Mouse (Mus musculus) liver, embryonic 13.5 days (tissue): ENCODE results near the gene Pop4. TPM values are rescaled to one million over a fixed set of nuclear protein-coding genes. Genes with fewer than 3 reads are reported as not detected.
"Not testable (repeated sequence)": the region's sequence is repeated elsewhere in the genome, so short reads cannot be mapped to it uniquely, and the experiment has no call there.

Experiments used
- ATAC-seq: fragments of 200-750 bp; cut with Nextera tagmentation; 2 replicates; pipeline ENCODE4 v1.8.0; 2017; ENCODE audit warnings: low read depth, mild to moderate bottlenecking, moderate number of reproducible peaks, moderate library complexity
- DNase-seq: peaks from one replicate; pipeline ENCODE4 v3.0.0; 2022
- H3K27ac ChIP-seq: fragments of 300-500 bp; sonication (generic); 2 replicates; pipeline ENCODE4 v1.5.1; 2015; ENCODE audit warnings: moderate library complexity, mild to moderate bottlenecking, inconsistent platforms
- H3K27me3 ChIP-seq: fragments of 300-500 bp; sonication (generic); 2 replicates; pipeline ENCODE4 v1.6.1; 2015; ENCODE audit warnings: mild to moderate bottlenecking, inconsistent platforms
- H3K36me3 ChIP-seq: fragments of 300-500 bp; sonication (generic); 2 replicates; pipeline ENCODE4 v1.6.1; 2015; ENCODE audit warnings: mild to moderate bottlenecking, inconsistent platforms
- H3K4me1 ChIP-seq: fragments of 300-500 bp; sonication (generic); replicated peaks from 2 replicates; pipeline ENCODE4 v1.6.1; 2015; ENCODE audit warnings: inconsistent platforms
- H3K4me2 ChIP-seq: fragments of 300-500 bp; sonication (generic); 2 replicates; pipeline ENCODE4 v1.6.1; 2015; ENCODE audit warnings: inconsistent platforms, mild to moderate bottlenecking, moderate library complexity
- H3K4me3 ChIP-seq: fragments of 300-500 bp; sonication (generic); replicated peaks from 2 replicates; pipeline ENCODE4 v1.5.1; 2015; ENCODE audit warnings: mild to moderate bottlenecking, inconsistent platforms
- H3K9ac ChIP-seq: fragments of 300-500 bp; sonication (generic); 2 replicates; pipeline ENCODE4 v1.6.1; 2015; ENCODE audit warnings: mild to moderate bottlenecking, inconsistent platforms
- H3K9me3 ChIP-seq: fragments of 300-500 bp; sonication (generic); replicated peaks from 2 replicates; pipeline ENCODE4 v1.6.1; 2016; ENCODE audit warnings: inconsistent platforms
- WGBS: fragments of 180-500 bp; shearing (Covaris S2); methylation state at CpG from one replicate; pipeline ENCODE4 v1.1.7; 2015; ENCODE audit not compliant: insufficient replicate concordance; 5-methylcytosine and 5-hydroxymethylcytosine counted together
- polyA plus RNA-seq: library from polyadenylated mRNA; unstranded; fragments of >200 nt; fragmentation: Nextera tagmentation; extraction: Ambion mirVana; gene quantifications from 2 replicates; pipeline ENCODE4 v1.2.1, GENCODE M21; 2015

Pop4 gene
- polyA plus RNA-seq, result 19.7 and 21.5 TPM in 2 replicates

DNA sequence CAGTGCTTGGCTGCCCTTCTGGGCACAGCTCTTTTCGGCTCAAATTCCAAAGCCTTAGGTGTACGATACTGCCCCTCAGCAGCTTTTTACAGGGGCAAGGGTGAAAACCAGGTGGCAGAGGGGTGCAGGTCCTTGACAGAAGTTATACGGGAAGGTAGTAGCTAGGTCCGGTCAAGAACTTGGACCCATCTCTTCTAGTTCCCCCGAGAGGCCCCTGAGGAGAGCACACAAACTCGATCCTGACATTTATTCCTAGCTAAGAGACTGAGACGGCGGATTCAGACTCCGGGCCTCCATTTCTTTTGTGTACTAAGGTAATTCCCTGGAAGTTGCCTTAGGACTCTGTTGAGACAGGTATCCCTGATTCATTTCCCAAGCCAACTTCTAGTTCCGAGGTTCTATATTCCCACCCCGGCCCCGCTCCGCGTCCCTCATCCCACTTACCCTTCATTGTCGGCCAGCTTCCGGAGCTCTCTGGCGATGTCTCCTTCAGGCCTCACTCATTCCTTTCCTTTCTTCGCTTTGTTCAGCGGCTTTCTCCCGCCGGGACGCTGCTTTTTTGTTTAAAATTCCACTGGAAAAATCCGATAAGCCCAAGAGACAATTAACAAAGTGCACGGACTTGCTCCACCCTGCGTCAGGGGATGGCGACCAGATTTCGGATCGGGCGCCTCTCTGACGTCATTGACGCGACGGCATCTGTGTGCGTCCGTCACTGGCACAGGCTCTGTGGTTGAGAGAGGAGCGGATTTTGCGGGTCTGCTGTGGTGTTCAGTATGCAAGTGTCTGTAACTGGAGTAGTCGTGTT is at the start of gene Pop4:
Gene Pop4, minus strand, starts transcription at position 721 of the 808 bp plus-strand sequence.
- WGBS, result under 1% methylated on average over 38 of the region's 38 CpGs
- H3K9ac ChIP-seq, result peak within 1 kb of the TSS; percentile 74
- H3K36me3 ChIP-seq, result peaks cover 21% of the 10 kb centered on the region
- no peaks in the 10 kb centered on the region for H3K27me3 ChIP-seq
- peak within 1 kb of the TSS; percentile 85 for H3K4me2 ChIP-seq
- no peaks in the 10 kb centered on the region for H3K9me3 ChIP-seq
- peak within 1 kb of the TSS; percentile 11 for H3K27ac ChIP-seq
- ATAC-seq (peak; percentile 92), DNase-seq (peak; percentile 77)
- peak within 1 kb of the TSS; percentile 72 for H3K4me3 ChIP-seq
- H3K4me1 ChIP-seq, result peaks cover 15% of the 10 kb centered on the region

DNA sequence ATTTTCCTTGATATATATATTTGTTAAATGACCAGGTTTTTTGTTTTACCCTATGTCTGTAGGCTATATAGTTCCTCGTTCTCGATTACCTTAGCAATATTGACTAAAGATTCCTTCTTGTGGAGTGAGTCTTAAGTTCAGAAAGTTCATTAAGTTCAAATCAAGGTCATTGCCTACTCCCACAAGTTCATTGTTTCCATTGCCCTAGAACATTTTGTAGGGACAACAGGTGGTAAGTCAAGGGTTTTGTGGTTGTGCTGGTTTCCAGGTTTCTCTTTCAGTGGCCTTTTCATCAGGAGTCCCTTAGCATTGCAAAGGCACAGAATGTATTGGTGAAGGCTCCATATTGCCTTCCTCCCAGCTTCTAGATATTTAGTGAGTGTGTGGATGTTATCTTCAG is 49.4 kb upstream of the Pop4 start:
- Histone ChIP-seq H3K27me3 (no peaks in the 10 kb centered on the region), H3K27ac (no peak overlapping the region), H3K36me3 (no peaks in the 10 kb centered on the region), H3K4me3 (no peak overlapping the region), H3K4me1 (no peaks in the 10 kb centered on the region), H3K4me2 (no peak overlapping the region), H3K9me3 (no peaks in the 10 kb centered on the region), H3K9ac (no peak overlapping the region)
- ATAC-seq (no peak), DNase-seq (no peak)
- 58% methylated on average over 2 of the region's 2 CpGs for WGBS

DNA sequence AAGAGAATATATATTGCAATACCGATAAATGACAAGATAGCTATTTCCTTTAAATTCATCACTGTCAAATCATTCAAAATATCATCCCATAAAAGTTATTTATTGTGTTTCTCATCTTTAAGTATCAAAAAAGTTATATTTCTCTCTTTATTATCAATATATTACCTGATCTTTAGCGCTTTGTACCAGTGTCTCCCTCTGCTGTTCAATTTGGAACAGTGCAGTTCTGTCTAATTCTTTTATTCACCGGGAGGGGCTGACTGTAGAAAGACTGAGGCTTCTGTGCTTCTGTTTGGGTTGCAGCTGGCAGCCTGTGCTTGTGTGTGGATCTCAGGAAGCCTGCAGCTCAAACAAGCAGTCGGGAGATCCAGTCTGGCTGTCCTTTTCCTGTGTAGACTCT is 11.0 kb upstream of the Pop4 start:
- WGBS, result 17% methylated on average over 4 of the region's 4 CpGs
- not testable (repeated sequence) for H3K9me3 ChIP-seq

DNA sequence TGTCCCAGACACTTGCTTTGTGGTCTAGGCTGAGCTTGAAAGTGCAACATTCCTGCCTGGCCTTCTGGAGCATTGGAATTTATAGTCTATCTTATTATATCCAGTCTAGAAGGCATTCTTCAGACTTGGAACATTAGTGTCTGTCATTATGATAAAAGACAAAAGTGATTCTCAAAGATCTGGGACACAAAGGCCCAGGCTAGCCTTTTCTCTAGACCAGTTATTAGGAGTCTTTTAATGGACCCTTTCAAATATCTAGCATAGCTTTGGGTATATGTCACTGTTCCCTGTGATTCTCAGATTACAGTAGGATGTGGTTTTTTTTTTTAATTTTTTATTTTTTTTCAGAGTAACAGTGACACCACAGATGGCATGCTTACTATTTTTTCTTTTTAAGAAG is 1.3 kb upstream of the Pop4 start:
- no peak for ATAC-seq
- 0 out of 2 replicates have a peak, but pooled peaks cover 4% of the 10 kb centered on the region for H3K36me3 ChIP-seq

More for the DNA sequence above, 11.0 kb upstream of the Pop4 start:
- DNase-seq, H3K27me3 ChIP-seq, H3K36me3 ChIP-seq, H3K9ac ChIP-seq, ATAC-seq, H3K27ac ChIP-seq, H3K4me2 ChIP-seq, H3K4me1 ChIP-seq, H3K4me3 ChIP-seq: not testable (repeated sequence)

DNA sequence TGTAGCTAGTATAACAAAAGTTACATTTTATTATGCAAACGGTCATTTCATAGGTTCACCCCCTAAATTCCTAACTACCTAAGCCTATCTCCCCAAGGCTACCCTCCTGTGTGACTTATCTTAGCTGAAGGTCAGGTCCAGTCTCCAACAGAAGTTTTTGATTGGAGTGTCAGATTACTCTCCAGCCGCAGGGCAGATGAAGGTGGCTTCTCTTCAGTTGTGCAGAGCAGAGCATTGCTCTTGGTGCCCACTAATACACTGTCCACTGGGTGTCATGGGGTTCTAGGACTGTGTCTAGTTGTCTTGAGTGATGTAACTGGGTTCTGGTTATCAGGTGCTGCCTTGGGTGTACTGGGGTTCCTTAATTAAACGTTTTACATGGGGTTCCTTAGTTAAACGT is 636 bp upstream of the Pop4 start:
- peak; percentile 30; the same call in 1 of the 2 replicates for ATAC-seq
- peak; percentile 6 for DNase-seq

More for the DNA sequence above, 1.3 kb upstream of the Pop4 start:
- Histone ChIP-seq H3K9me3 (no peaks in the 10 kb centered on the region), H3K4me1 (peaks cover 15% of the 10 kb centered on the region), H3K4me2 (no peak overlapping the region), H3K27me3 (no peaks in the 10 kb centered on the region), H3K27ac (no peak overlapping the region), H3K4me3 (no peak overlapping the region), H3K9ac (no peak overlapping the region)
- DNase-seq, result no peak

DNA sequence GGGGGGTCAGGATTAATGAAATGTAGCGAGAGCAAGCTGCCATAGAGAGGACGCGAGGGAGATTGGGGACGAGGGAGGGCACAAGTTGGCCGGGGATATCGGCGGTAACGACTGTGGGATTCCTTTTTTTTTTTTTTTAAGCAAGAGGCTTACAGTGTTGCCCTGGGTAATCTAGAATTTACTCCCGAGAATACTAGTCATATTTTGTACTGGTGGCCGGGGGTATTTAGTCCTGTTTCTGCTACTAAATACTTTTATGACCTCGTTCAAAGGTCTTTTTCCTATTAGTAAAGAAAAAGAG is 238 bp upstream of the Pop4 start:
- H3K9me3 ChIP-seq, result no peaks in the 10 kb centered on the region
- H3K4me2 ChIP-seq, result peak overlapping the region; percentile 85
- H3K27me3 ChIP-seq, result no peaks in the 10 kb centered on the region
- no peak overlapping the region for H3K27ac ChIP-seq
- H3K4me3 ChIP-seq, result peak overlapping the region; percentile 72
- H3K9ac ChIP-seq, result peak overlapping the region; percentile 74
- WGBS, result 0% methylated on average over 11 of the region's 11 CpGs
- ATAC-seq, result peak; percentile 60
- H3K36me3 ChIP-seq, result peaks cover 15% of the 10 kb centered on the region
- peaks cover 15% of the 10 kb centered on the region for H3K4me1 ChIP-seq
- no peak for DNase-seq

More for the DNA sequence above, 636 bp upstream of the Pop4 start:
- Histone ChIP-seq H3K9me3 (no peaks in the 10 kb centered on the region), H3K9ac (peak overlapping the region; percentile 74), H3K4me2 (peak overlapping the region; percentile 85), H3K4me3 (peak overlapping the region; percentile 72), H3K36me3 (peaks cover 11% of the 10 kb centered on the region; the same call in 1 of the 2 replicates), H3K27ac (no peak overlapping the region), H3K27me3 (no peaks in the 10 kb centered on the region), H3K4me1 (peaks cover 15% of the 10 kb centered on the region)
- 4% methylated on average over 4 of the region's 4 CpGs for WGBS

DNA sequence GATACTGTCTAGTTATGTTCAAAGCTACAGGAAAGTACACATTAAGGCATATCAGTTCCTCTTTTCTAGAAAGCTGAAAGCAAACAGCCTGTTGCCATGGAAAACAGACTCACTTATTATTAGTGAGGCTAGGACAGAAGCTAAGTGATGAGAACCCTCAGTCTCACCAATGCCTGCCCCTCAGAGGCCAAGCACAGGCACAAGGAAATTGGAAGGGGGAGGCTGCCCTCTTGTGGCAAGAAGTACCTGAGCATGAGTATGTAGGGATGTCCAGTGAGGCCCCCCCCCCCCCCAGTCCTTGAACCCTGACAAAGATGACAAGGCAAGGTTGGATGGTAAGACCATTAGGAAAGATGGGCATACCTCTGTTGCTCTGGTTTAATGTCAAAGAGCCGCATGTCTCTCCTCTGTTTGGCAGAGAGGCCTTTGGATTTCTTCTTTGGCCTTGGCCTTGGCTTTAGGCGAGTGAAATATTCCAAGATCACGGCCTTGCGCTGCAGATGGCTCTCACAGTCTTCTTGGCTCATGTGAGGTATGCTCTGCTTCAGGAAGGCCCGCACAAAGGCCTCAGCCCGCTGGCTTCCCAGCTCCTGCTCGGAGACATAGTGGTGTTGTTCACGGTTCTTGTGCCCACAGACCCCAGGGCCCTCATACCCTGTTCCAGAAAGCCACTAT is 4.1 kb downstream of the Pop4 start:
- H3K9ac ChIP-seq, result no peak overlapping the region
- 77% methylated on average over 8 of the region's 8 CpGs for WGBS
- no peaks in the 10 kb centered on the region for H3K27me3 ChIP-seq
- peaks cover 15% of the 10 kb centered on the region for H3K4me1 ChIP-seq
- ATAC-seq (no peak), DNase-seq (no peak)
- H3K4me2 ChIP-seq, result no peak overlapping the region
- peaks cover 57% of the 10 kb centered on the region for H3K36me3 ChIP-seq
- no peaks in the 10 kb centered on the region for H3K9me3 ChIP-seq
- no peak overlapping the region for H3K27ac ChIP-seq
- H3K4me3 ChIP-seq, result no peak overlapping the region

DNA sequence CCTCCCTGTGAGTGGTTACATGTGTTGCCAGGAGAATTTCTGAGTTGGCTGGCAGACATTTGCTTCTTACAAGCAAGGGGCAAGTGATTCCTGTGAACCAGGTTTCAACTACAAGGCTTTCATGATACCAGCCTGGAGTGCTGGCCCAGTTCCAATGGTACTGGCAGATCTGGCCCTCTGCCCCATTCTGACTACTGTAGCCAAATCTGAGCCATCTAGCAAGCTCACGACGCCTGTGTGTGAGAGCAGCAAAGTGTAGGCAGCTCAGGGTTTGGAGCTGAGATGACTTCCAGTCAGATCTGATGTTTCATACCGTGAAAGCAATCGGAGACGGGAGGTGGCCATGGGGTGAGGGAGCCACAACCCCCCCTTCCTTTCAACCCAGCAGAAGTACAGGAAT is 8.8 kb downstream of the Pop4 start:
- 74% methylated on average over 5 of the region's 5 CpGs for WGBS
- Histone ChIP-seq H3K4me2 (no peak overlapping the region), H3K9ac (no peak overlapping the region), H3K4me3 (no peak overlapping the region), H3K9me3 (no peaks in the 10 kb centered on the region), H3K27ac (no peak overlapping the region), H3K4me1 (no peaks in the 10 kb centered on the region), H3K36me3 (peaks cover 54% of the 10 kb centered on the region), H3K27me3 (no peaks in the 10 kb centered on the region)
- ATAC-seq (no peak), DNase-seq (no peak)

DNA sequence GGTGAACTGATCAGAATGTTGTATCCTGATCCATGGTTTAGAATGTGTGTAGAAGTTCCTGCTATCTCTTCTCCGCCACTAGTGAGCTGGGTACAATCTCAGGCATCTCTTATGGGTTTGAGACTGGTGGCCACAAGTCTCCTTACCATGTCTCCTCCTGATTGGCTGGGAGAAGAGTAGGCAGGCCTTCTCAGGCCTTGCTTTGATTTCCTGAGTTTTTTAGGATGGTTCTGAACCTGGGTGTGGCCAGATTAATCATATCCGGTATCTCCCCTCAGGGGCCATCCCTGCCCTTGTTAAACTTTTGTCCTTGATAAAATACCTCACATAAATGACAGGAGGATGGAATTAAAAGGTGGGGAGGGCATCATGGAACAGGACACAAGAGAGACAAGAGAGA is 11.6 kb downstream of the Pop4 start:
- no peak overlapping the region for H3K4me2 ChIP-seq
- no peaks in the 10 kb centered on the region for H3K27me3 ChIP-seq
- no peak overlapping the region for H3K27ac ChIP-seq
- no peak overlapping the region for H3K9ac ChIP-seq
- no peaks in the 10 kb centered on the region; the same call in 1 of the 2 replicates for H3K4me1 ChIP-seq
- H3K9me3 ChIP-seq, result no peaks in the 10 kb centered on the region
- no peak overlapping the region for H3K4me3 ChIP-seq
- DNase-seq (no peak), ATAC-seq (no peak)
- 66% methylated on average over 2 of the region's 2 CpGs for WGBS
- peaks cover 27% of the 10 kb centered on the region for H3K36me3 ChIP-seq

DNA sequence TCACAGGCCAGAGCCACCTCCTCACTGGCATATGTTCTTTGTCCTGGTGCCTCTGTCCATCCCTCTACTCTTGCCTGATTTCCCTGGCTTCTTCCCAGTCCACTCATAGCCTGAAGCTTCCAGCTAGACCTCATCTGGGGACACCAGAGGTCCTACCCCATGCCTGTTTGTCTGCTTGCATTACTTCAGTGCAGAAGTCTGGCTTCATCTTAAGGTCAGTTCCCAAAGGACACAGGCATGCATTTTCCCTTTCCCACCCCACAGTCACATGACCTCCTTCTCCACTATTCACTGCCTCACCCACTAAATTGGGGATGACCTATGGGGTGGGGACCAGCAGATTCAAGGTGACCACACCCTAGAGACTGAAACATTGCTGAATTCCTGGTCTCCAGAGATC is 17.8 kb downstream of the Pop4 start:
- Histone ChIP-seq H3K4me2 (no peak overlapping the region), H3K4me1 (no peaks in the 10 kb centered on the region; the same call in 1 of the 2 replicates), H3K4me3 (no peak overlapping the region), H3K9ac (no peak overlapping the region), H3K27me3 (no peaks in the 10 kb centered on the region), H3K36me3 (no peaks in the 10 kb centered on the region), H3K27ac (no peak overlapping the region), H3K9me3 (no peaks in the 10 kb centered on the region)
- DNase-seq, result no peak
- no peak for ATAC-seq

DNA sequence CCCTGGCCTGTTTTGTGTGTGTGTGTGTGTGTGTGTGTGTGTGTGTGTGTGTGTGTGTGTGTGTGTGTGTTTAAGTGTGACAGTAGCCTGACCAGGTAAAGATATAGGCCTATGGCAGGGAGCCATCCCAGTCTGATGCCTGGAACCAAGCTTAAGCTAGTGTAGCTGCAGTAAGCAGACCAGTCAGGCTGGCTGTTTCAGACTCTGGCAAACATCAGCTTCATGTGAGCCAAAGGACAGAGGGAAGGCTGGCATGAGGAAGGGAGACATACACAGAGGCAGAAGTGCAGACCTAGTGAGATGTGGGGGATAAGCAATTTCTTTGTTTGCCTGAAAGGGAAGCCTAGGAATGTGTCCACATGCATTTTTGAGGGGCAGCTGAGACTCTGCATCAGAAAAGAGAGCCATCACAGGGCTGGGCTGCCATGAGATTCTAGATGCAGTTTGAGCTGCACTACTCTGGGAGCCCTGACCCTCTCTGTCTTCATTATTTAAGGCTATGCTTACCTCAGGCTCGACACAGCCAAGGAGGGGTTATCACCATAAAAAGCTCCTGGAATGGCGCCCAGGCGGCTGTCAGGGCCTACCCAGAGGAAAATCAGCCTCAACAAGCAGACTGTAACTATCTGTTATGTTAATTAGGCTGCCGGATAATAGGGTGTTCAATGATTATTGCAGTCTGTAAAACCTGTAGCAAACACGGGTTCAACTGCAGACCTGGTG is 19.6 kb downstream of the Pop4 start:
- DNase-seq, result no peak
- Histone ChIP-seq H3K27ac (no peak overlapping the region), H3K9me3 (no peaks in the 10 kb centered on the region), H3K4me1 (no peaks in the 10 kb centered on the region; the same call in 1 of the 2 replicates), H3K4me3 (no peak overlapping the region), H3K27me3 (no peaks in the 10 kb centered on the region), H3K36me3 (no peaks in the 10 kb centered on the region), H3K4me2 (no peak overlapping the region), H3K9ac (no peak overlapping the region)
- WGBS, result 41% methylated on average over 5 of the region's 5 CpGs
- ATAC-seq, result no peak
